Mouse (Mus musculus): Measurements from ENCODE around the gene Syt2. TPM values are rescaled to one million over a fixed set of nuclear protein-coding genes. Genes with fewer than 3 reads are reported as not detected.

Gene Syt2
- polyA plus RNA-seq, 1 experiment from 2014 or later = 2.1 TPM

DNA sequence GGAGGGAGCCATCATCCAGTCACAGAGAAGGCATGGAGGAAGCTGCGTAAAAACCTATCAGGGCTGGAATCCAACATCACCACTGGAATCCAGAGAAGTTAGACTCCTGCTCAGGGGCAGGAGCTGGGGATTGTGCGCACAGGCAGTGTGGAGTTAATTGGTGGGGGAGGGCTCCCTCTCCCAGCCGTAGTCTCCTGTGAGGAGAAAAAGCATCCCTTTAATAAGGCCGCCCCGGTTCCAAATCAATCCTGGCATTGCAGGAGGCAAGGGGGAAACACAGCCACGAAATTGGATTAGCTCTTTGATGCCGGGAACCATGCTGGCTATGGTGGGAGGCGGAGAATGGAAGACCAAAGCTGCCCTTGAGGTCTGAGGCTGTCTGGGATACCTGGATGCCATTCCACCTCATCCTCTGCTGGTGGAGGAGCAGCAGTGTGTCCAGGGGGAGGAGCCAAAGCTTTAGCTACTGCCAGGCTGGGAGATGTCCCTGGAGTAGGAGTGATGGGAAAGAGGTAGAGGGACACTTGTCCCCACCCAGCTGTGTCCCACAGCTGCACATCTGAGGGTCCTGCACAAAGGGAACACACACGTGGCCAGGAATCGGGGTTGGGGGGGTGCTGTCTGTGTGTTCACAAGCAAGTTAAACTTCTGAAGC is 7.3 kb downstream of the Syt2 start:
- H3K4me1 ChIP-seq (ENCODE audit: control insufficient read depth, insufficient read depth, low read length) = peaks cover 13% of the 10 kb centered on the region
- H3K9me3 ChIP-seq (ENCODE audit: control insufficient read depth, low read length) = no peaks in the 10 kb centered on the region
- H3K27me3 ChIP-seq (ENCODE audit: control insufficient read depth, insufficient read depth, low read length) = peaks cover 7% of the 10 kb centered on the region
- peak; percentile 72 for DNase-seq
- no peak overlapping the region for H3K4me2 ChIP-seq (ENCODE audit: low read length)
- H3K36me3 ChIP-seq (ENCODE audit: control insufficient read depth, insufficient read depth, low read length) = no peaks in the 10 kb centered on the region
- ATAC-seq (ENCODE audit: low FRiP score, low TSS enrichment) = peak; percentile 62; the same call in 1 of the 2 replicates
- H3K9ac ChIP-seq (replicated peaks; ENCODE audit: low read length) = no peak overlapping the region
- WGBS = 5% methylated on average over 10 of the region's 10 CpGs
- no peak overlapping the region for H3K4me3 ChIP-seq (replicated peaks; ENCODE audit: low read depth, low read length)
- no peak overlapping the region for H3K27ac ChIP-seq (replicated peaks; ENCODE audit: low read depth, low read length)

DNA sequence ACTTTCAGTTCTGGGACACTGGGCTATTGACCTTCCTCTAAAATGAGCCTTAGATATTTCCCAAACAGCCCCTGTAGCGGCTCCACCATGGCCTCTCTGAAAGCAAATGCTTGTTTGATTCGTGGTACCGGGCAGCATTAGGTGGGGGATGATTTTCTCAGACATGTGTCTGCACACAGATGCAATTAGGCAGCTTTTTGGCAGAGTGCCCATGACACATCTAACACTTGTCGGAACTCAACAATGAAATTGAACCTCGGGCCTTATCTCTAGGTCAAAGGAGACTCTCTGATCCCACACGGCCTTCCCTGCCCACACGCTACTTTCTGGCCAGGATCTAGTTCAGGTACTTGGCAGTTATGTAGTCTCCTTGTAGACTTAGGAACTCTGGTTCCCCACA is 12.4 kb downstream of the Syt2 start:
- no peak overlapping the region for H3K9ac ChIP-seq (replicated peaks; ENCODE audit: low read length)
- H3K4me1 ChIP-seq (ENCODE audit: control insufficient read depth, insufficient read depth, low read length) = peaks cover 3% of the 10 kb centered on the region; the same call in 1 of the 2 replicates
- DNase-seq (no peak), ATAC-seq (ENCODE audit: low FRiP score, low TSS enrichment) (no peak)
- H3K4me3 ChIP-seq (replicated peaks; ENCODE audit: low read depth, low read length) = no peak overlapping the region
- no peaks in the 10 kb centered on the region for H3K9me3 ChIP-seq (ENCODE audit: control insufficient read depth, low read length)
- no peak overlapping the region for H3K4me2 ChIP-seq (ENCODE audit: low read length)
- no peaks in the 10 kb centered on the region for H3K27me3 ChIP-seq (ENCODE audit: control insufficient read depth, insufficient read depth, low read length)
- WGBS = 61% methylated on average over 7 of the region's 7 CpGs
- no peaks in the 10 kb centered on the region for H3K36me3 ChIP-seq (ENCODE audit: control insufficient read depth, insufficient read depth, low read length)
- H3K27ac ChIP-seq (replicated peaks; ENCODE audit: low read depth, low read length) = no peak overlapping the region

DNA sequence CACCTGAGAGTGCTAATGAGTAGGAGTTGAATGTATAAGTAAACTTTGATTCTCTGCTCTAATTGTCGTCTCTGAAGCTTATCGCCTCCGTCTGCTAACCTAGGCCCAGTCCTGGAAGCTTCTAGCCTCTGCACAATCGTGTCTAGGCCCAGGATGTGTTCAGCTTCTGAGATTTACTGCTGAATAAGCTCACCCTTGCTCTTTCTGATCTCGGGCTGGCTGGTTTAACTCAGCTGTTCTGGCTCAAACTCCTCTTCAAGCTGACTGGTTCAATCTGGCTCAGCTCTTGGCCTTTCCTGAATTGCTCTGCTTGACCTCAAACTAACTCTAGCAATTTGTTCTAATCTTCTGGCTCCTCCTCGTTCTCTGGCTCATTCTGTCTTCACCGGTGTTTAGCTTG is 13.7 kb downstream of the Syt2 start:
- H3K4me3 ChIP-seq (replicated peaks; ENCODE audit: low read depth, low read length) = no peak overlapping the region
- WGBS = 75% methylated on average over 7 of the region's 7 CpGs
- DNase-seq = no peak
- no peak for ATAC-seq (ENCODE audit: low FRiP score, low TSS enrichment)
- no peak overlapping the region for H3K27ac ChIP-seq (replicated peaks; ENCODE audit: low read depth, low read length)
- H3K9me3 ChIP-seq (ENCODE audit: control insufficient read depth, low read length) = no peaks in the 10 kb centered on the region
- no peaks in the 10 kb centered on the region for H3K36me3 ChIP-seq (ENCODE audit: control insufficient read depth, insufficient read depth, low read length)
- no peak overlapping the region for H3K4me2 ChIP-seq (ENCODE audit: low read length)
- H3K9ac ChIP-seq (replicated peaks; ENCODE audit: low read length) = no peak overlapping the region
- no peaks in the 10 kb centered on the region for H3K4me1 ChIP-seq (ENCODE audit: control insufficient read depth, insufficient read depth, low read length)
- no peaks in the 10 kb centered on the region for H3K27me3 ChIP-seq (ENCODE audit: control insufficient read depth, insufficient read depth, low read length)

DNA sequence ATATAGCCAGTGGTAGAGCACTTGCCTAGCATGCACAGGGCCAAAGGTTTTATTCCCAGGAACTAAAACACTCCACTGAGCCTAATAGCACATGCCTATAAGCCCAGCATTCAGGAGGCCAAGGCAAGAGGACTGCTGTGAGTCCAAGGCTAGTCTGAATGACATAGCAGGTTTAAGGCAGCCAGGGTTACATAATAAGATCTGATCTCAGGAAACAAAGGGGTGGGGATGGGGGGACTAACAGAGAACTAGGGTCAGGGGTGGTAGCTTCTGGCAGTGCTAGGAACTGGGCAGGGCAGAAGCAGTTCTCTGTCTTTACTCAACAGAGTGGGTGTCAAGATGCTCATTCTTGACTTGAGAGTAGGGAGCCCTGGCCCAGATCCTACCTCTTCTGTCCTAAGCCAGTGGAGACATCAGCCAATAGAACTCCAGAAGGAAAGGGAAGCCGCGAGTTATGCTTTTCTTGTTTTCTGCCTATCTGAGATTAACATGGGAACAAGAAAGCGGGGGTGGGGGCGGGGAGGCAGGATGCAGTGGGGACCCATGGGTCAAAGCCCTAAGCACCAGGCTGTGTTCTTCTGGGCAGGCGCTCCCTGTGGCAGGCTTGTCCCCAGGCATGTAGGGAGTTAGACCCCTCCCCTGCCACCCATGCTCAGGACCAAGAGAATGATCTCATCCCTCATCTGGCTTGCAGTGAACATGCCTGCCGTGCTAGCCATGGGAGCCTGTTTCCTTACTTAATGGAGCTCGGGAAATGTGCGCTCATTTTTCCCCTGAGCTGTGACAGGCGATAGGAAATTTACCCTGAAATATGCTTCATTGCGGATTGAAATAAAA is 25.0 kb downstream of the Syt2 start:
- H3K9me3 ChIP-seq (ENCODE audit: control insufficient read depth, low read length) = no peaks in the 10 kb centered on the region
- no peak overlapping the region for H3K4me3 ChIP-seq (replicated peaks; ENCODE audit: low read depth, low read length)
- WGBS = 80% methylated on average over 10 of the region's 10 CpGs
- H3K4me2 ChIP-seq (ENCODE audit: low read length) = no peak overlapping the region
- no peak for ATAC-seq (ENCODE audit: low FRiP score, low TSS enrichment)
- no peaks in the 10 kb centered on the region for H3K27me3 ChIP-seq (ENCODE audit: control insufficient read depth, insufficient read depth, low read length)
- DNase-seq = no peak
- no peaks in the 10 kb centered on the region for H3K36me3 ChIP-seq (ENCODE audit: control insufficient read depth, insufficient read depth, low read length)
- H3K27ac ChIP-seq (replicated peaks; ENCODE audit: low read depth, low read length) = no peak overlapping the region
- no peaks in the 10 kb centered on the region for H3K4me1 ChIP-seq (ENCODE audit: control insufficient read depth, insufficient read depth, low read length)
- H3K9ac ChIP-seq (replicated peaks; ENCODE audit: low read length) = no peak overlapping the region

DNA sequence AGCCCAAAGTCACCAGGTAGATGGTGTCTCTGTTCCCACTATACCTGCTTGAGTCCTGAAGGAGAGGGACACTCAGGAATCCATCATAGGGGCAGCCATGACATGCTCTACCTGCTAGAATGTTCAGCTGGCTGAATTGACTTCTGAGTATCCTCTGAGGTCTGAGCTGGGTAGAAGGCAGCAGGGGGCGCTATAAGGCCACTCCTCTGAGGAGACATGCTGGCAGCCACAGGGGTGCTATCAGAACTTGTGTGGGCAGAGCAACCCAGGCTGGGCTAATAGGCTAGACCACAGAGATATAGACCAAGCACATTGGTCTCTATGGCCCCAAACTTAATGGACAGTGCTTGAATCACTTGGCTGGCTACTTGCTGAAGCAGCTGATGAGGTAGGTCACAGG is 27.8 kb downstream of the Syt2 start:
- Histone ChIP-seq H3K4me2 (ENCODE audit: low read length) (no peak overlapping the region), H3K9me3 (ENCODE audit: control insufficient read depth, low read length) (no peaks in the 10 kb centered on the region), H3K36me3 (ENCODE audit: control insufficient read depth, insufficient read depth, low read length) (no peaks in the 10 kb centered on the region), H3K4me3 (replicated peaks; ENCODE audit: low read depth, low read length) (no peak overlapping the region), H3K9ac (replicated peaks; ENCODE audit: low read length) (no peak overlapping the region), H3K27ac (replicated peaks; ENCODE audit: low read depth, low read length) (no peak overlapping the region), H3K4me1 (ENCODE audit: control insufficient read depth, insufficient read depth, low read length) (no peaks in the 10 kb centered on the region), H3K27me3 (ENCODE audit: control insufficient read depth, insufficient read depth, low read length) (no peaks in the 10 kb centered on the region)
- ATAC-seq (ENCODE audit: low FRiP score, low TSS enrichment) (no peak), DNase-seq (no peak)
- WGBS = 9% methylated on average over 1 of the region's 1 CpGs

DNA sequence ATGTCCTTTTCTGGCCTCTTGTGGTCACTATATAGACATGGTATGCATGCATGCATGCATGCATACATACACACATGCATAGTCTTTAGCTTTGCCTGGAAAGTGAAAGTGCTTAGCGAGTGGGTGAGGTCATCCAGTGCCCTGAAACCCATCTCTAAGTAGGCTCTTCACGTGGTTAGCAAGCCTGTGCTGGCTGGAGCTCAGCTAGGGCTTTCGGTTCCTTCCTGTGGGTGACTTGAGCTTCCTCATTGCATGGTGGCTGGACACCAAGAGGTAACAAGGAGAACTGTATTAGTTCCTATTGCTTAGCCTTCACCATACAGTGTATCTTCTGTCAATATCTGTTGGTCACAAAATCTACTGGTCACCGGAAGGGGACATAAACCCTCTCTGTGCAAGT is 33.0 kb downstream of the Syt2 start:
- H3K9me3 ChIP-seq (ENCODE audit: control insufficient read depth, low read length) = no peaks in the 10 kb centered on the region
- no peak overlapping the region for H3K9ac ChIP-seq (replicated peaks; ENCODE audit: low read length)
- H3K27me3 ChIP-seq (ENCODE audit: control insufficient read depth, insufficient read depth, low read length) = no peaks in the 10 kb centered on the region
- H3K4me2 ChIP-seq (ENCODE audit: low read length) = no peak overlapping the region
- no peaks in the 10 kb centered on the region for H3K4me1 ChIP-seq (ENCODE audit: control insufficient read depth, insufficient read depth, low read length)
- no peak for DNase-seq
- no peak overlapping the region for H3K27ac ChIP-seq (replicated peaks; ENCODE audit: low read depth, low read length)
- no peaks in the 10 kb centered on the region for H3K36me3 ChIP-seq (ENCODE audit: control insufficient read depth, insufficient read depth, low read length)
- H3K4me3 ChIP-seq (replicated peaks; ENCODE audit: low read depth, low read length) = no peak overlapping the region
- 81% methylated on average over 4 of the region's 4 CpGs for WGBS
- no peak for ATAC-seq (ENCODE audit: low FRiP score, low TSS enrichment)

DNA sequence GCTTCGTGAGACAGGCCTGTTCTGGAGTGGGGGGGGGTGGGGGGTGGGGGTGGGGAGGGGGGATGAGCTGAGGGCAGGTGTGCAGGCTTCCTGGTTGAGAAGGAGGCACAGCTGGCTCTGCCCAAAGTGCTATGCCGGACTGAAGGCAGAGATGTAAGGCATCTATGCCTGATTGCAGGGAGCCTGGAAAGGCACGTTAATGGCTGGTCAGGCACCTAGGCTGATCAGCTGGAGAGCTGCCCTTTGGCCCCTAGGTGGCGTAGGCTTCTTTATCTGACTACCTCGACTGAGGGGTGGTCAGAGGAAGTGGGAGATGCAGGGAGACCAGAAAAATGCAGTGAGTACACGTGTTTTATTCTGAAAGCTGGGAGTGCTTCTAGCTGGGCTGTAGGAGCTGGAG is 34.1 kb downstream of the Syt2 start:
- no peaks in the 10 kb centered on the region for H3K9me3 ChIP-seq (ENCODE audit: control insufficient read depth, low read length)
- H3K4me2 ChIP-seq (ENCODE audit: low read length) = no peak overlapping the region
- H3K4me3 ChIP-seq (replicated peaks; ENCODE audit: low read depth, low read length) = no peak overlapping the region
- H3K4me1 ChIP-seq (ENCODE audit: control insufficient read depth, insufficient read depth, low read length) = no peaks in the 10 kb centered on the region
- no peak for ATAC-seq (ENCODE audit: low FRiP score, low TSS enrichment)
- H3K27ac ChIP-seq (replicated peaks; ENCODE audit: low read depth, low read length) = no peak overlapping the region
- 21% methylated on average over 6 of the region's 6 CpGs for WGBS
- H3K9ac ChIP-seq (replicated peaks; ENCODE audit: low read length) = no peak overlapping the region
- H3K27me3 ChIP-seq (ENCODE audit: control insufficient read depth, insufficient read depth, low read length) = no peaks in the 10 kb centered on the region
- H3K36me3 ChIP-seq (ENCODE audit: control insufficient read depth, insufficient read depth, low read length) = no peaks in the 10 kb centered on the region
- DNase-seq = peak; percentile 35

DNA sequence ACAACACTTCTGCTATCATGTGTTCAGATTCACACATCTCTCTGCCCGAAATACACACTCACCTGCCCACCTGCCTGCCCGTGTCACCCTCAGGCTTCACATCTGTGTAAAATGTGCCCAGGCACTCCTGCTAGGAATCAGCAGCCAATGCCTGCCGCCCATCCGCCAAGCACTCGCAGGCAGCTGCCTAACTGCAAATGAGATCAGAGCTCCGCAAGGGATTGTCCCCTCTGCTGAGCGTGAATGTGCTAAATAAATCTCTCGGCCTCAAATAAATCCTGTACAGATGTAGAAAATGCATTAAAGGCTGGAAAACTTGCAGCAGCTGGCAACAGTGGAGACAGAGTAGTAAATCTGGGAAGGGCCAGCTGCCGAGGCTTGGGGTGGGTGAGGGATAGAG is 36.0 kb downstream of the Syt2 start:
- H3K9me3 ChIP-seq (ENCODE audit: control insufficient read depth, low read length) = no peaks in the 10 kb centered on the region
- no peak overlapping the region for H3K4me3 ChIP-seq (replicated peaks; ENCODE audit: low read depth, low read length)
- DNase-seq (peak; percentile 55), ATAC-seq (ENCODE audit: low FRiP score, low TSS enrichment) (no peak)
- H3K9ac ChIP-seq (replicated peaks; ENCODE audit: low read length) = no peak overlapping the region
- H3K4me1 ChIP-seq (ENCODE audit: control insufficient read depth, insufficient read depth, low read length) = no peaks in the 10 kb centered on the region
- H3K27me3 ChIP-seq (ENCODE audit: control insufficient read depth, insufficient read depth, low read length) = no peaks in the 10 kb centered on the region
- H3K27ac ChIP-seq (replicated peaks; ENCODE audit: low read depth, low read length) = no peak overlapping the region
- no peaks in the 10 kb centered on the region for H3K36me3 ChIP-seq (ENCODE audit: control insufficient read depth, insufficient read depth, low read length)
- WGBS = 57% methylated on average over 9 of the region's 9 CpGs
- H3K4me2 ChIP-seq (ENCODE audit: low read length) = no peak overlapping the region

Data from midbrain, embryonic 14.5 days (tissue).